Mouse (Mus musculus) heart, adult 11 months (tissue): ENCODE measurements around the gene Rac2.

ENCODE experiments used
- DNase-seq: peaks from one replicate; pipeline ENCODE4 v3.0.0; 2022

Gene Rac2

GRCm38 (mm10) chr15:78588049-78588448 lies 15.5 kb upstream of the Rac2 start:
- DNase-seq = no peak

GRCm38 (mm10) chr15:78587050-78587994 lies 14.7 kb upstream of the Rac2 start:
- peak; percentile 97 for DNase-seq

DNA sequence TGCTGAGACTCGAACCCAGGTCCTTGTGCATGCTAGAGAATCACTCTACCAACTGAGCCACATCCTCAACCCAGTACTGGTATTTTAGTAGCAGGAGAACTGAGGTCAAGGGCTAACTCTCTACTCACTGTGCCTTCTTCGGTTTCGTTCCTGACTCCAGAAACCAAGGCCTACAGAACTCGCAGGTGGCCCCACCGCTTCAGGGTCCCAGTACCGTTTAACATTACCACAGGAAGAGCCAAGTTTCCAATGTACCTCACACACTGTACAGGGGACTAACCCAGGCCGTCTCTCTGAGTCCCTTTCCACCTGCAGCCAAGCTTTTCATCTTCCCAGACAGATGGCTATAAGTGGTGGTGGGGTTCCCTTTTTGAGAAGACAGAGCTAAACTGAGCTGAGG lies 12.8 kb upstream of the Rac2 start:
- DNase-seq = no peak

DNA sequence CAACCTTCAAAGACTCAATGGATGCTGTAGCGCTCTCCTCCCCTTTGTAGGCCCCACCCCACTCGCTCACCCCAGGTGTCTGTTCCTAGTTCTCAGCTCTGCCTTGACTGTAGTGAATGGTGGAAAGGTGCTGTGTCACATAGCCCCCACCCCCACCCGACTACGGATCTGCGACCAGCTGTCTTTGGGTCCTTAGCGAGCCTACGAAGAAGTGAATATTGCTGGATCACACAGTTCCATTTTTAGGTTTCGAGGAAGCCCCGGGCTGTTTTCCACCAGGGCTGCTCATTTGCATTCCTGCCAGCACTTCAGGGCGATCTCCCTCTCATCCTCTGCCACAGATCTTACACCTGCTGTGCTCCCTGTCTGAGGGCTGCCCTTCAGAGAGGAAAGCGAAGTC lies 10.8 kb upstream of the Rac2 start:
- DNase-seq = no peak

DNA sequence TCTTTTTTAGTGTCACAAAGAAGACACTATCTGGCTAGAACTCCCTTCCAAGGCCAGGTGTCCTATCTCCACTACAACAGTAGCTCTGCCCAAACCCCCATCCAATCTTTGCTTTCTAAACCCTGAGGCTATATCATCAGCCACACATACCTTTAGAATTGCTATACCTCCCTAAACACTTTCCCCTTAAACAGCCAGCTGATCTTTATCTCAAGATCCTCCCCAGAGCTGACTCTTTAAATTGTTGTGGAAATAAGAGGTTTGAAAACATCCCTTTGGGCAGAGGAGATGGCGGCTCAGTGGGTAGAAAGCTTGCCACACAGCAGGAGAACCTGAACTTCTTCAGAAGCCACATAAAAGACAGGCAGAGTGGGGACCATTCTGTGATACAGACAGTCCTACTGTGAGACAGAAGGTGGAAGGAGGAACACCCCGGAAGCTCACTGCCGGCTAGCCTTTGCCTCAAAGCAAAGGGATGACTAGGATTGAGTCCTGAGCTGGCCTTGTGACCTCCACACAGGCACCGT lies 3.8 kb upstream of the Rac2 start:
- no peak for DNase-seq

- no peak for DNase-seq
Measured at GRCm38 (mm10) chr15:78572270-78572600, 348 bp downstream of the Rac2 start.

DNA sequence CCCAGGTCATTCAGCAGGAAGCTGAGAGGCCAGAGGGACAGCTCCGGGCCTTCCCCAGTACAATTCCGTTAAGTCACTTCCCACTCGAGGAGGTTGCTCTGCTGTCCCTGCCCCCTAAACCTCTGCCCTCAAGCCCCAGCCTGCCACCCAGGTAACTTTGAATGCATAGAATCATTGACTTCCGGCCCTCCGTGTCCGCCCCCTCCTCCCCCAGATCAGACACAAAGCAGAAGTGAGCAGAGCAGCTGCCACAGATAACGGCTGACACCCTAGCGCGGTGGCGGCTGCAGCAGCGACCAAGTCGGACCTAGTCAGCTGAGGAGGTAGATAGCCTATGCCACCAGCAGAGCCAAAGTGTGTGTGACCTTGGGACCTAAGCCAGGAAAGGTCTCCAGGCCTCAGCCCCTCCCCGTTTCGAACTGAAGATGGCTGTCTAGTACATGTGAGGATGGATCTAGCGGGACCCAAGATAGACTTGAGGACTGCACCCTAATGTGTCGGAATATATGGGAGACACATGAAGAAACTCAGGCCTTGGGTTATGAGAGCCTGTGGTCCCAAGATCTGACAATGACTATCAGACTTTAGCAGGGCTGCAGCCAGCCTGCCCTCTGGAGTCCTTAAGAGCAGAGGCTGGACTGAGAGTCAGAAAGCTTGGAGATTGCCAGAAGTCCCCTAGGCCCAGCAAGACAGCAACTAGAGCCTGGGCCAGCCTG lies 871 bp downstream of the Rac2 start:
- peak; percentile 95 for DNase-seq

- no peak for DNase-seq
Measured at GRCm38 (mm10) chr15:78570170-78570569, 2.4 kb downstream of the Rac2 start.

GRCm38 (mm10) chr15:78567608-78568120 lies 4.9 kb downstream of the Rac2 start:
- no peak for DNase-seq

- no peak for DNase-seq
Measured at GRCm38 (mm10) chr15:78564764-78565435, 7.7 kb downstream of the Rac2 start.

DNA sequence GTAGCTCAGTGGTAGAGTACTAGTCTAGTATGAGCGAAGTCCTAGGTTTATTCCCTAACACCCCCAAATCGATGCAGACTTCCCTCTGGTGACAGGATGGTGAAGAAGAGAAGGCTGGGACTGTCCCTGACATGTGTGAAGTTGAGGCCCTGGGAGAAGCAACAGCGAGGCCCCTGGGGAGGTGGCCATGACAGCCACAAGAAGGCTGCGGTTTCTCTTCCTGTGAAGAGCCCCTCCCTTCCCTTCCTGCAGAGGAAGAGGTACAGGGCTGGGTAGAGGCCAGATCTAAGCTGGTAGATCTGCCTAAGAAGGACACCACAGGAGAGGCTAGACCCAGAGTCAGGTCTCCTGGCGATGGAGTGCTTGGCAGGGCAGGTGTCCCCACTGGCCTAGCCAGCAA lies 8.6 kb downstream of the Rac2 start:
- DNase-seq = peak; percentile 91

DNA sequence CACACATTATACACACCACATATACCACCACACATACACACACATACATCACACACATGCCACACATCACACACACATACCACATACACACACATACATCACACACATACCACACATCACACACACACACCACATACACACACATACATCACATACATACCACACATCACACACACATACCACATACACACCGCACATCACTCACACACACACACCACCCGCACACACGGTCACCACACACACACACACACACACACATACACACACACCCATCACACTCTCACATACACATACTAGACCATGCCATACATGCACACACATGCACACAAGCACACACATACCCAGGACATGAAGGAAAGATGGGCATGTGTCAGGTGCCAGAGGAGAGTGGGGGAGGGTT lies 9.2 kb downstream of the Rac2 start:
- DNase-seq = no peak

- no peak for DNase-seq
Measured at GRCm38 (mm10) chr15:78559141-78559979, 13.2 kb downstream of the Rac2 start.

GRCm38 (mm10) chr15:78557693-78558535 lies 14.7 kb downstream of the Rac2 start:
- DNase-seq = no peak

- DNase-seq = no peak
Measured at GRCm38 (mm10) chr15:78554545-78555313, 17.9 kb downstream of the Rac2 start.

DNA sequence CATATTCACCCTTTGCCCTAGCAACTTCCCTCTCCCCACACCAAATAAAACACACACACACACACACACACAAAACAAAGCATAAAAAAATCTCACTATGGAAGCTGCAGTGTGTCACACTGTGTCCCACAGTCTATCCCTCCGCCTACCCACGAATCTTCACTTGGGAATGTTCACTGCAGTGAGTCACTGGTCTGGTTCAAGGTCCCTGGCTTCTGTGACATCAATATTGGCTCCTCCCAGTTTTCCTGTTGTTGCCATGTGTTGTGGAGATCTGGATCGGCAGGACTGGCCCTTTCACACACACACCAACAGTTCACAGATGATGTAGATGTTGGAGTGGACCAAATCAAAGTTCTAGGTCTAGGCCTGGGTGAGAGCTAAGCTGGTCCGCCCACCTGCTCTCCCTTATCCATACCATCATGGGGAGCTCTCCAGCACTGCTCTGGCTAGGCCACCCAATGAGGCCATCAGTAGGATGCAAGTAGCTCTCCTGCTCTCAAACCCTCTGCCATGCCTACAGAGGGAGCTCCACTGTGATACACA lies 23.3 kb downstream of the Rac2 start:
- no peak for DNase-seq

DNA sequence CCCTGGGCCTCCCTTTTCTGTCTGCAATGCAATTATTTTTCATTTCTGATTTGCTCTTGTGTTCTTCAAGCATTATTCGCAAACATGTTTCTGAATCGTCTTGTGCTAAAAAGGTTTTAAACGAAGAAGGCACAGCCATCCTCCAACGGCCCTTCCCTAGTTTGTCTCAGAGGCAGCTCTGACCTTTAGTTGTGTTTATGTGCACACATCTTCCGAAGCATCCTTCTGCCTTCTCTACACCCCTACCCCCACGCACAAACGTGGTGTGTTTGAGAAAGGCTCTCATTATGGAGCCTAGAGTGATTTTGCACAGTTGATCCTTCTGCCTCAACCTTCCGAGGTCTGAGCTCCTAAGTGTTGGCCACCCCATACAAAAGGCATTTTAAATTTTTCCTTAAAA lies 23.9 kb downstream of the Rac2 start:
- DNase-seq = no peak

DNA sequence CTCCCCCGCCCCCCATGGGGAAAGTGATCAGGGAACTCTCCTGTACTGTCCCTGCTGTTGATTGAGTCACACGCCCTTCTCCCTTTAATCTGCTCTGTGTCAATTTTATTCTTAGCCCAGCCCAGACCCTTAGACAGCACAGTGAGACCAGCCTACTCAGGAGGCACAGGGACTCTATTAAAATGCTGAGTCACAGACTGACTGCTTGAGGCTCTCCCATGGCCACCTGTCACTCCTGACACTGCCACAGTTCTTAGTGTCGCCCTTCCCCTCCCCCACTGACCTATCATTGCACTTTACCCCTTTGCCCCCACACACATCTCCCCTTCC lies 24.3 kb downstream of the Rac2 start:
- DNase-seq = no peak

DNA sequence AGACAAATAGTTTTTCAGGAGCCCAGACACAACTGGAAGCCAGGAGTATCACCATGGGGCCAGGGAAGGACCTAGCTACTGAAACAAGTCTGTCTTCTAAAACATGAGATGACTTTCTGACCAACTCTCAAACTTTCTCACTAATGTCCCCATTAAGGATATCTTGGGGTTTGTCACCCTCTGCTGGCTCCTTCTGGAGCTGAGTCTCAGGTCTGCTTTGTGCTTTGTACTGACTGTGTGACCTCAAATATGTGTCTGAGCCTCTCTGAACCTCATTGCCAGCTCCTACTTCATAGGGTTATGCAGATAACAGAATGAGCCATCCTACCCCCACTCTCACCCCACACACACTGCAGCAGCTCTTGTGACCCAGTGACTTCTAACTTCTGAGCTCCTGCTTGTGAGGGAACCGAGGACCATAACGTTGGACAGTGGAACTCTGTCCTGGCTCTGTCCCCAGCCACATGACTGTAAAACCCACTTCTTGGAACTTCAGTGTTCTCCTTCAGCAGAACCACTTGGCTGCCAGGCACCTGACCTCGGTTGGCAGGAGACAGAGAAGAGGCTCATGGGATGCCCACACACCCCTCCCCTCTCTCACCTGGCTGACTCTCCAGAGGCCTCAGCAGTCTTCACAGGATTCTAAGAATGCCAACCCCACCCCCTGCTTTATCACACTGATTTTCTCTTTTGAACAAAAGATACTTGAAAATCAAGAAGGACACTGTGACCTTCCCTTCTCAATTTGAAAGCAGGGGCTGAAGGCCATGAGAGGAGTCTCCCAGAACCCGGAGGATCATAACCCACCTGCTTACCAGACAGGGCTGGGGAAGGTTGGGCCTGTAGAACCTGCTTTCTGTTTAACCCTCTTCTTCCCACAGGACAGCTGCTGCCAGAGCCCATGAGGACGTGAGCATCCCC lies 24.9 kb downstream of the Rac2 start:
- peak; percentile 94 for DNase-seq
